Mouse (Mus musculus): Measurements from ENCODE around the gene Nhej1.

Gene Nhej1

DNA sequence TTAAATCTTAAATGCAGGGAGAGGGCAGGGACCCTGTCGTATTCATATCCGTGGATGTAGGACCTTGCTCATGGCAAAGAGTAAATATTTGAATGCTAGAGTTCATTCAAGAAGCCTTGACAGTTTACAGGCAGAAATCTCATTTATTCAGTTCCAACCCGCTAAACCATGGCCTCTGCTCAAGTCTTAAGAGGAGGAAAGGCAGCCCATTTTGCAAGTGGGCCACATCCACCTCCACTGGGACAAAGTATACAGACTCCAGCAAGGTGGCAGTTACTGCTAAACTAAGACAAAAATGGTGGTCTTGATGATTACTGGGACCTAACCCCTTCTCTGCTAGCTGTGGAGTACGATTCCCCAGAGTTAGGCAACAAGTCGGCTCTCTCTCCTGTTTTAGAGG, 418 bp upstream of the Nhej1 start:
- no peak for DNase-seq (ENCODE audit: low spot score)

DNA sequence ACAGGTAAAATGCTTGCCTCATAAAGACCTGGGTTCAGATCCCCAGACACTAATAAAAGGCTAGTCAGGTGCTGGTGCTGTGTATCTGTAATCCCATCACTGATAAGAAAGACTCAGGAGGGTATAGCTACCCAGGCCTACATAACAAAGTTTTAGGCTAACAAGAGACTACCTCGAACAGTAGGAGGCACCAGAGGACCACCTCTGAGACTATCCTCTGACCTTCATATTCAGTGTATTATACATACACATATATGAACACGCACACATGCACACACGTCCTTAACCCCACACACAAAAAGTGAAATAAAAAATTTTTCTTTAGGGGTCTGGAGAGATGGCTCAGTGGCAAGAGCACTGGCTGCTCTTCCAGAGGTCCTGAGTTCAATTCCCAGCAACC, 2.8 kb downstream of the Nhej1 start:
- DNase-seq (ENCODE audit: low spot score) = no peak

GRCm38 (mm10) chr1:75052091-75052490, 72.9 kb downstream of the Nhej1 start:
- DNase-seq (ENCODE audit: low spot score) = no peak

DNA sequence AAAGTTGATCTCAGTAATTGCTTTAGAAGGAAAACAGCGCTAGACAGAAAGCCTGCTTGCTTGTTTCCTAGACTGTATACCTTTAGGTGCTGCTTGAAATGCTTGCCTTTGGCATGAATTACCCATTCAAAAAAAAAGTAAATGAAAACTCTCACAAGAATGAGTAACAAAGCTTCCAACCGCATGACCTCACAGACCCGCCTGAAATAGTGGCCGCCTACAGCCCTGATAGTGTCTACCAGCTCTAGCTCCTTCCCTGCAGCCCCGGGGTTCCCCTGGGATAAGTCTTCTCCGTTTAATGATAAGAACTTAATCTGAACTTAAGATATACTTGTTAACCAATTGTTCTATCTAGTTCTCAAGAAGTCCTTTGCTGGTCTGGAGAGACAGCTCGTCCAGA, 73.6 kb downstream of the Nhej1 start:
- DNase-seq (ENCODE audit: low spot score) = no peak

- no peak for DNase-seq (ENCODE audit: low spot score)
These were observed 76.4 kb downstream of the Nhej1 start for GRCm38 (mm10) chr1:75048571-75048970.

GRCm38 (mm10) chr1:75048041-75048440, 77.0 kb downstream of the Nhej1 start:
- no peak for DNase-seq (ENCODE audit: low spot score)

DNA sequence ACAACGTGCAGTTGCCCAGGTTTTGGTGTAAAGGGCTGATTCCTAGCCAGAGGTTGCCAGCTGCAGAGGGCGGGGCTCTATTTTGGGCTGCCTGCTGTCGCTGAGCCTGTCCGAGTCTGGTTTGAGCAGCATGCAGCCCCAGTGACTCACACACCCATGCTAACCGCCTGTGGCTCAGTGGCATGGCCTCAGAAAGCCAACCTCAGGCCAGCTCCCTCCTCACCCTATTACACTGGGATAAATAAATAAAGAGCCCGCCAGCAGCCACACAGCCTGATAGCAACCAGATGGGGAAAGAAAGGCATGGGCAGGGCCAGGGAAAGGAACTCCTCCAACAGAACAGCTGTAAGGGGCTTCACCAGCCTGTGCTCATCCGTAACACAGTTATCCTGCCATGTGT, 84.6 kb downstream of the Nhej1 start:
- DNase-seq (ENCODE audit: low spot score) = no peak

DNA sequence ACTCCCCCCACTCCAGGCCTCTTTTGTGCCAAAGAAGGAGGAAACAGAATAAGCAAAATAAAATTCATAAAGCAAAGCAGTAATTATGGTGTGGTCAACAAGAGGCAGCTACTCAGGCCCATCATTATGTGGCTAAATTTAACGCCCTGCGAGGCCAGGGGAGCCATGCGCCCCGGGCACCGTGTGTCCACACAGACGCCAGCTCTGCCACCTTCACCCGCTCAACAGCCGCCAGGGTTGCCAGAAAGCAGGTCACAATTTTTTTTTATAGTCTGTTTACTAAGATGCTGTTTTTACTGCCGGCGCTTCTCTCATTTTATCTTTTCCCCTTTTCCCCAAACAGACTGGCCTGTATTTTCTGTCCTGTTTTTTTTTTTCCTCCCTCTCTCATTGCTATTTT, 93.0 kb downstream of the Nhej1 start:
- no peak for DNase-seq (ENCODE audit: low spot score)

DNA sequence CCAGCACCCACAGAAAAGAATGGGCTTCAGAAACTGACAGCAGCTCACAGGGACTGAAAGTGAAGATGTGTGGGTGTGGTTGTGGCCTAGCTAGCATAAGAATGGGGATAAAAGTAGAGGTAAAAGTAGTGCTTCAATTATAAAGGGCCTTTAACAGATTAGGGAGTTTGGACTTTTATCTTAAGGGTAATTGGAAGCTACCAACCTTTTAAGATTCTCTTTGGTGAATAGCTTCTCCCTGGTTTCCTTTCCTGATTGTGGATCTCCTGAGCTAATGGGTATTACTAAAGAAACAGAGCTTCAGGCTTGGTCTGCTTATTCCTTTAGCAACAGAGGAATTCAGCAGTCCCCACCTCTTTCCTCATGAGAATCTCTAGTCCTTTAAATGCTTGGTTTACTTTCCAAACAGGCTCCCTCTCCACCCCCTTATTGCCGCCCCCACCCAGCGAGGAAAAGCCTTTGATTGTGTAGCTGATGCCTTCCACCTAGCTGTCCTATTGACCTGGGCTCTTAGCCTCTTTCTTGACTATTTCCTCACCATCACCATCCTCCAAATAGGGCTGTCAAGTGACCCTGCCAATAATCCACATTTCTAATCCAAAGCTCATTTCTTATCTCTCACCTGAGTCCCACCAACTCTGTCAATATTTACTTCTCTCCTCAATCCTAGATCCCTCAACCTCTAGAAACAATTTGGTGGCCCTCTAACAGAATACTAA, 97.8 kb downstream of the Nhej1 start:
- DNase-seq (ENCODE audit: low spot score) = no peak

- DNase-seq (ENCODE audit: low spot score) = no peak
These were observed 100.4 kb downstream of the Nhej1 start for GRCm38 (mm10) chr1:75024419-75025199.

GRCm38 (mm10) chr1:75022216-75022615, 102.8 kb downstream of the Nhej1 start:
- DNase-seq (ENCODE audit: low spot score) = no peak

GRCm38 (mm10) chr1:75016846-75017245, 108.2 kb downstream of the Nhej1 start:
- DNase-seq (ENCODE audit: low spot score) = peak; percentile 15

DNA sequence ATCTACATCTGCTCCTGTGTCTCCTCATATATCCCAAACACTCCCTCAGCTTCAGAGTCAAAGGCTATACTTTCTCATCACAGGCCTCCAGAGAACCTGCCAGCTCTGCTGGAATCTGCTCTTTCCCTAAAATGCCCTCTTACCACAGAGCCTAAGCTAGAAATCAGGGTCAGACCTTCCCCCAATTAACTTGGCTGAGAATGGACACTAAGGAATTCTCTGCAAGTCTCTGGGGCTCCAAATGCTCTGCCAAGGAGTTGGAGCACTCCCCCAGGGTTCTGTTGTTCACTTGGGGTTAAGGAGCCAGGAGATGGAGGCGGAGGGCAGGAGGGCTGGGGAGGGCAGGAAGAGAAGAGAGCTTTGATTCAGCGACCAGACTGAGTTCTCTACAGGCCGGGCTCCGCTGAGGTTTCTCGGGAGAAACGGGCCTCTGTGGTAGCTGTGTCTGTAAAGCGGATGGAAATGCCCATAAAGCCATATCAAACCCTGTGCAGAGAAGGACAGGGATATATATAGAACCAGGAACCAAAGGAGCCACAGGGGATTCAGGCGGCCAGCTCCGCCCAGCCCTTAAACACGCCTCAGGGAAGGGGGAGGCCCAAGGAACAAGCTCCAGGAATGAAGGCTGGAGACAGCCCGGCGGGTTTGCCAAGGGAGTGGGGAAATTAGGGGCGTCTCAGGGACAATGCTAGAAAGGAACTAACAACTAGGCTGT, 109.3 kb downstream of the Nhej1 start:
- DNase-seq (ENCODE audit: low spot score) = no peak

GRCm38 (mm10) chr1:75014210-75014845, 110.7 kb downstream of the Nhej1 start:
- no peak for DNase-seq (ENCODE audit: low spot score)

- no peak for DNase-seq (ENCODE audit: low spot score)
These were observed 114.2 kb downstream of the Nhej1 start for GRCm38 (mm10) chr1:75010817-75011216.

DNA sequence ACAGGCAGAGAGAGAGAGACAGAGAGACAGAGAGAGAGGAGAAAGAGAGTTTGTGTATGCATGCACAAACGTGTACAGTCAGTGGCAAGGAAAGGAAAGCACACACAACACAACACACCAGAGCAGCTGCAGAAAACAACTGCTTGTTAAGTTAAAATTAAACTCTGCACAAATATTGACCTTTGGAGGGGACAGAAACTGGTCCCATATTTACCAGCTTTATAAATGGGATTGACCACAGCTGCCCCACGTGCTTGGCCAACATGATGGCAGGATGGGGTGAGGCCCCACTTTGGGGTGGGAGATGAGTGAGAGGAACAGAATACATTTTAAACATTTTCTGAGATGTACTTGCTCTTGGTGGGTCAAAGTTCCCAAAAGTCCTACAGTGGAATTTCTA, 114.8 kb downstream of the Nhej1 start:
- no peak for DNase-seq (ENCODE audit: low spot score)

- DNase-seq (ENCODE audit: low spot score) = no peak
These were observed 119.0 kb downstream of the Nhej1 start for GRCm38 (mm10) chr1:75006016-75006415.

GRCm38 (mm10) chr1:75001183-75001582, 123.8 kb downstream of the Nhej1 start:
- DNase-seq (ENCODE audit: low spot score) = no peak

- DNase-seq (ENCODE audit: low spot score) = peak; percentile 11
These were observed 124.5 kb downstream of the Nhej1 start for GRCm38 (mm10) chr1:75000496-75000895.

GRCm38 (mm10) chr1:74999173-74999572, 125.8 kb downstream of the Nhej1 start:
- no peak for DNase-seq (ENCODE audit: low spot score)

- no peak for DNase-seq (ENCODE audit: low spot score)
These were observed 127.8 kb downstream of the Nhej1 start for GRCm38 (mm10) chr1:74997231-74997630.

- no peak for DNase-seq (ENCODE audit: low spot score)
These were observed 148.0 kb downstream of the Nhej1 start for GRCm38 (mm10) chr1:74977001-74977400.

Measured in spleen, adult 12 weeks (tissue).